Mouse (Mus musculus): Measurements from ENCODE around the gene Arnt2.

The Arnt2 gene

DNA sequence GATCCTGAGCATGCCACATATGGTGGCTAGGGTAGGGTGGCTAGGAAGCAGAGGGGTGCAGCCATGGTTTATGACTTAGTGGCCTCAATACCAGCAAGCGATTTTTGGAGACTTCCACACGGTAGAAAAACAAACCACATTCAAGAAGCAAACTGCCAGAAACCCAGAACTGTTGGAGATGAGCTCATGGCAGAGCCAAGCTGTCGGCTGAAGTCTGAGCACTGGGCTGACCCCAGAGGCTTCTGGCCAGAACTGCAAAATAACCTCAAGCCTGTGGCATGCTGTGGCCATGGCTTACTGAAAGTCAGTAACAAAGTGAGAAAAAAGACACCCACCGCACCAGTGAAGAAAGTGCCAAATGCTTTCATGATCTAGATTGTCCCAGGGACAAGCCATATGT, 110.4 kb downstream of the Arnt2 start:
- in situ Hi-C loops (cut with MboI, MseI) = loop anchor here in 1 of 2 experiments (25.0 kb wide), 1 partner anchor 1162 kb away; no protein-coding TSS in a partner anchor

DNA sequence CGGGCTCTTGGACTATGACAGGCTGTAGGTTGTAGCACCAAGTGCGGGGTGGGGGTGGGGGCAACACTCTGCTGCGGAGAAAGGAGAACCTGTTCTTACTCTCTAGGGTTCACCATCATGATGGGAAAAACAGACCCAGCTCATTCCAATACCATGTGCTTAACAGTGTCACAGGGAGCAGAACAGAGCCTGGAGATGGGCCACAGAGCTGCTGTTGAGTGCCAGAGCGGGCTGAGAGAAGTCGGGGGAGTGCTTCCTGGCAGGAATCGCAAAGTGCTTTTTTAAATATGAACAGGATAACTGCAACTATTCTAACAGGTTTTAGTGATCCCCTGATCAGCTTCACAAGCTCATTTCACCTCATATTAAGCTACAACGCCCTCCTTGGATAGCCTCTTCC, 116.9 kb downstream of the Arnt2 start:
- in situ Hi-C loops (cut with MboI, MseI) = loop anchor here in 1 of 2 experiments (25.0 kb wide), 1 partner anchor 1156 kb away; no protein-coding TSS in a partner anchor

DNA sequence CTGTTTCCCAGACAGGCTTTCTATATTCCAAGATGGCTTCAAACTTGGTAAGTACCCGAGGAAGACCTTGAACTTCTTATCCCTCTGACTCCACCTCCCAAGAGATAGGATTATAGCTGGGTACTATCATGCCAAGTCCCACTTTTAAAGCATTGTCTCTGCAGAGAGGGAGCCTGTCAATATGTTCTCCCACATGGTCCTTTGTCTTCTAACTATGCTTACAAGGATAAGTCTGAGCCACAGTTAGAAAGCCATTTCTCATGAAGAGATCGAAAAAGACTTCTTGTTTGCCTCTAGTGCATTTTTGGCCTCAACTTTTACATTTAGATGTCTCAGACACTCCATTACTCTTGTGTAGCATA, 122.8 kb downstream of the Arnt2 start:
- in situ Hi-C loops (cut with MboI, MseI) = loop anchor here in 1 of 2 experiments (25.0 kb wide), 1 partner anchor 1150 kb away; no protein-coding TSS in a partner anchor

DNA sequence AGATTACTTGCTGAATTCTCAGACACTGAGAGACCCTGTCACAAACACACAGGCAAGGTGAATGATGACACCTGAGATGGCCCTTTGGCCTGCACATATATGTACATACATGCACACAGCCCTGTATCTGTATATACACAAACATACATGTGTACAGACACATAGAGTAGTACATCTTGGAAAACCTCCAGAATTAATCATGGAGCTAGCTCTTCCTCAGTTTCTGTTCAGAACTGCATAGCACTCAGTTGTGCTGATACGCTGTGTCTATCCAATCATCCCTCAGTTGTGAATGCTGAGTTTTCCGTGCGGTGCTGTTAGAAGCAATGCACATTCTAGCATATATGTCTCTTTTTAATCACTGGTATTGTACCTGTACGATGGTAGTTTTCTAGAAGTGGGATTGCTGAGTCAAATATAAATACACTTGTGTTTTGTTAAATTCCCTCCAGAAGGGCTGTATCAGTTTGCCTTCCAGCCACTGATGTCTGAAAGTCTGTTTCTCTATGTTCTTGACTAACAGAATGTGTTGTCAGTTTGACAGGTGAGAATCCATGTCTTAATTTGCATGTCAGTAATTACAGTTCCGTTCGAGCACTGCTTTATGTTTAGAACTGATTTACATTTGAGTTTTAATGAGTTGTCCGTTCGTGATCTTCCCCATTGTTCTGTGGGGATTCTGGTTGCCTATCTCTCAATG, 123.3 kb downstream of the Arnt2 start:
- in situ Hi-C loops (cut with MboI, MseI) = loop anchor here in 1 of 2 experiments (25.0 kb wide), 1 partner anchor 1149 kb away; no protein-coding TSS in a partner anchor

DNA sequence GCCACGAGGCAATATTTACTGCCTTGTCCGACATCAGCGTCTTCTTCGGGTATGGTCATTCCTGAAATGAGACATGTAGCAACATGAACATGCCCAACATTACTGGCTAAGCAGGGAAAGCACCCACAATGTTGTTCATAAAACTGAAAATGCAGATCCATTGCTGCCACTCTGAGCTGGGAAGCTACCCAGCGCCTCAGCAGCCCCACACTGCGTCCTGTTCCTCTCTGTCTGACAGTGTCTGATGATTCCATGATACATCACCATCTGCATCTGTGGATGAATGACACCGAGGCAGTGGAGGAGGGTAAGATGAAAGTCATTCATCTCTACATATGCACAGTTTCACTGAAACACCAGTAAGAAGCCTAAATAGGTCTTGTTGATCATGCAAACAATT, 124.2 kb downstream of the Arnt2 start:
- in situ Hi-C loops (cut with MboI, MseI) = loop anchor here in 1 of 2 experiments (25.0 kb wide), 1 partner anchor 1148 kb away; no protein-coding TSS in a partner anchor

DNA sequence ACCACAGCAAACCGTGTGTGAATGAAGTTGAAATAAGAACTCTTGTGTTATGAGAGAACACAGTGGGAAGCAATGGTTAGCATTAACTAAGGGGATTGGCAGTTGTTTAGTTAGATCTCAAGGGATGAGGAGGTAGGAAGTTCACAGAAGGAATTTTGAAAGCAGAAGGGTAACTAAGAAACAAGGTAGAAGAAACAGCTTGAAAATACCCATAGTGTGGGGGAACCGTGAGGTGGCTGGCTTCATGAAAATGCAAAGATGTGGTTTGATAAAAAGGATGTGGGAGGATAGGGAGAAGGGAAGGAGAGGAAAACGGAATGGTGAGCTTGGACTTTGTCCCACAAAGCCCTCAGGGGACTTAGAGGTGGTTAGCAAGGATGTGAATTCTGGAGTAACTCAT, 125.0 kb downstream of the Arnt2 start:
- in situ Hi-C loops (cut with MboI, MseI) = loop anchor here in 1 of 2 experiments (25.0 kb wide), 1 partner anchor 1148 kb away; no protein-coding TSS in a partner anchor

DNA sequence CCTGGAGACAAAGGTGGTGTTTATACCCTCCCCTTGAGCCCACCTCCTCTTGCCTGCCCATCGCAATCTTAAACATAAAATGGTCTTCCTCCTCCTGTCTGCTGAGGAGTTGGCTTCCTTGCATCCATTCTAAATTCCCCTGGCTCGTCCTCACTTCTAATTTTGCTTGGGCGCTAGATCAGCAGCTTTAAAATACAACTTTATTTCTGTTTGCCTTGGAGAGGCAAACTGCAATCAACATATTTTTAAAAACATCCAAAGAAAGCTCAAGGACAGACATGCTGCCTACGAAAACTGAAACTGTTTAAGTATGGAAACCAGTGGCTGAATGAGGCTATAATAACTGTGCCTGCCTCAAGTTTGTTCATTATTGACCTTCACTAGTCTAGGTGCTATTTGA, 127.7 kb downstream of the Arnt2 start:
- in situ Hi-C loops (cut with MboI, MseI) = loop anchor here in 1 of 2 experiments (25.0 kb wide), 1 partner anchor 1145 kb away; no protein-coding TSS in a partner anchor

DNA sequence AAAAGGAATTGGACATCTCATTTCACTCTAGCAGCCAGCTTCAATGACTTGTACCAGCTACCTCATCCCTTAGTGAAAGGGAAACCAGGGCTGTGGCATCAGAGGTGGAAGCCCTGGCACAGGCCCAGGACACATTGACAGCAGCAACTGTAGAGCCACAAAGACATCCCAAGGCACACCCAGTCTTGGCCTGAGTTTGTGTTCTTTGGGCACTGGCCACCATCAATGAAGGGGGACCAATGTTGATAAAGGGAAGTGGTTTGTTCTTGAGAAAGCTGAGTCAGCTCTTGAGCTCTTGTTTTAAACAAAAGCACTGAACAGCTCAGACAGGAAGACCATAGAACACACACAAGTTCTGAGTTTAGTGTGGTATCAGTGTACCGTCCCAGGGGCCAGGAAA, 130.7 kb downstream of the Arnt2 start:
- in situ Hi-C loops (cut with MboI, MseI) = loop anchor here in 1 of 2 experiments (5.0 to 25.0 kb wide), 3 partner anchors 192 to 1142 kb away; partner anchors contain the start of gene Cemip

DNA sequence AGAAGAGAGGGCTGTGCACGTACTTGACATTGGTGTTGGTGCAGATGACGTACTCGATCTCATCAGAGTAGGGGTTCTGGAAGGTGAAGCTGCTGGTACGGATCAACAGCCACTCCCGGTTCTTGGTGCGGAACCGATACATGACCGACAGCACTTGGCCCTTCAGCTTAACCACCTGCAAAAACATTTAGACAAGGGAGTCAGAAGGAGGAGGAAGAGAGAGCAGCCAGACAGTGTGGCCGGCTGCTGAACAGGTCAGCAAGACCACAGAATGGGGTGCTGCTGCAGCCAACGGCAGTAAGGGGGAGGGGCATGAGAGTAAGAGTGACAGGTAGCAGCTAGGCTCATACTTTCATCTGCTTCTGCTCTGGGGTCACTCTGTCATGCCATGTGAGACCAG, 134.7 kb downstream of the Arnt2 start:
- in situ Hi-C loops (cut with MboI, MseI) = loop anchor here in 1 of 2 experiments (5.0 to 25.0 kb wide), 3 partner anchors 188 to 1138 kb away; partner anchors contain the start of gene Cemip

DNA sequence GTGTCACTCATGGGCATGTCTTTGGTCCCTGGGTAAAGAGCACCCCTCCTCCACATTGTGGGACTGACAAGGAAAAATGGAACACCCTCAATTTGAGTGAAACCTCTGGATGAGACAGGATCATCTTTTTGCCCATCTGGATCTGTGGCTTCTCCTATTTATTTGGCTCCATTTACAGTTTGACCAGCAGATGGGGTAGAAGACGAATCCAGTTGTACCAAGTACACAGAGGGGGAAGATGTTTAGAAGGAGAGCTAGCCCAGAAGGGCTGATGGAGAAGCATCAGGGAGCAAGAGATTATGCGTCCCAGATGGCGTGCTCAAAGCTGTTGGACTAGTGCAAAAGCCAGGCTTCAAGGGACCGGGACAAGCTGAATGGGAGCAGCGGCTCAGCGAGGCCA, 136.0 kb downstream of the Arnt2 start:
- in situ Hi-C loops (cut with MboI, MseI) = loop anchor here in 1 of 2 experiments (5.0 kb wide), 2 partner anchors 187 to 362 kb away; partner anchors contain the start of gene Cemip

DNA sequence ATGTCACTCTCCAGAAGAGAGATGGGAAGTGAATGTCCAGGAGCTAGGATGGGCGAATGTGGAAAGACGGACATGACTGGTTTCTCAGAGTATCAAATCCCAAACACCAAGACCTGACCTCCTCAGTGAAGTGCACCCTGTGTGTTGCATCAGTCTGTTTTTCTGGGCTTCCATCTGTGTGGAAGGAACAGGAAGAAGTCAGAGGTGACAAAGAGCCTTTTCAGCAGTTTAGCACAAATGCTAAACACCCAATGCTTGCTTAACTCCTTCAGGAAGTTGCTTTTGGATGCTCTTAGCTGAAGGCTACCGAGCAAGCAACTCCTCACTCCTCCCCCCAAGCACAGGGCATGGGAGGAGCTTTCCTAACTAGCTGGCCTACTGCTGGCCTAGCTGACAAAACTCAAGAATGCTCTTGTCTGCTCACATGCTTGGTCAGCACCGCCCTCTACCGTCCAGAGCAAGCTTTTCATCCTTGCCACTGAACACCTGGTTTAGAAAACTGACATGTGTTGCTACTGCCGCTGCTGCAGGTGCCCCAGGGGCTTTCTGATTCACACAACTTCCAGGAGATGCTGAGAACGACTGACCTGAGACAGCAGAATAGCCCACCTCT, 137.7 kb downstream of the Arnt2 start:
- in situ Hi-C loops (cut with MboI, MseI) = loop anchor here in 1 of 2 experiments (5.0 kb wide), 2 partner anchors 185 to 360 kb away; partner anchors contain the start of gene Cemip

DNA sequence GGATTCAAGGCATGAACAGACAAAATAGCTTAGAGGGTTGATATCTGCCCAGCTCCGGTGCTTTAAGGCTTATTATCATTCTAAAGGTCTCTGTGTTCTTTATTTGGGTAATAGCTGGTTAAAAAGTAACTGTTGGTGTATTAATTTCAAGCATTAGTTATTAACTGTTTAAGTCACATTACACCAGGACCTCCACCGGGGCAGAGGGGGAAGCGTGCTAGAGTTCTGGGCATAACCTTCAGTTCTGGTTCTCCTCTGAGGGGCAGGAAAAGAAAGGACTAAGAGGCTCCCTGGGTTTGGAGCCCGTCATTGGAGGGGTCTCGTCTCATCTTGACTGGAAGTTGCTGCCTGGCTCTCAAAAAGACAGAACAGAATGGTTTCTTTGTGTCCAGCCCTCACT, 138.5 kb downstream of the Arnt2 start:
- in situ Hi-C loops (cut with MboI, MseI) = loop anchor here in 1 of 2 experiments (5.0 kb wide), 2 partner anchors 184 to 359 kb away; partner anchors contain the start of gene Cemip

DNA sequence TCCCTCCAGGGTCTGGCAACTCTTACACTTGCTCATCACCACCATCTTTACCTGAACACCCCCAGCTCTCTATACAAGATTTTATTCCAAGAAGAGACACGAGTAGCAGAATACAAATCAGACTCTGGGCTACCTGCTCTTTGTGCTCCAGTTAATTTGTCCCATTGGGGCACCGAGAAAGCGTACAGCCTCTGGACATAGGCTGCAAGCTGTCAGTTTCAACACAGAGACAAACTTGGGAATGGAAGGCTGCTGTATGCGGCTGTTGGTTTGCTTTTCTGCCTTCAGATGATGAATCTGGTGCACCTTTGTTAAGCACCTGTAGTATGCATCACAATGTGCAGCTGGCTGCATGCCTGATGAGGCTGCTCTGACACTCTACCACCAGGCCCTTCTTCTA, 146.5 kb downstream of the Arnt2 start:
- in situ Hi-C loops (cut with MboI, MseI) = no loop called here

DNA sequence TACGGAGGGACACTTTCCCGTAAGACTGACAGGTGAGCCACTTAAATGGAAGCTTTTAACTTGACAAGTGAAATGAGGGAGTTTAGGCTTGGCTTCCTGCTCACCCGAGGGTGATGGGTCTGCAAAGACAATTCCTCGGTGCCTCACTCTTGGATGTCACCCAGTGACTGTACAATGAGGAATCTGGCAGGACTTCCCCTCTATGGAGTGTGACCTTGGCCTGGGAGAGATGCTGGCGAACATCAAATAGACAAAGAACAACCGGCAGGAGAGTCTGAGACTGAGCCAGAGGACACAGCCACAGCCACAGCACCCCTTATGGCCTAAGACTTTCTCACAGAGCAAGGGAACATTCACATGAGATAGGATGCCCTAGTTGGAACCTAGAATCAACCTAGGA, 148.6 kb downstream of the Arnt2 start:
- in situ Hi-C loops (cut with MboI, MseI) = no loop called here

DNA sequence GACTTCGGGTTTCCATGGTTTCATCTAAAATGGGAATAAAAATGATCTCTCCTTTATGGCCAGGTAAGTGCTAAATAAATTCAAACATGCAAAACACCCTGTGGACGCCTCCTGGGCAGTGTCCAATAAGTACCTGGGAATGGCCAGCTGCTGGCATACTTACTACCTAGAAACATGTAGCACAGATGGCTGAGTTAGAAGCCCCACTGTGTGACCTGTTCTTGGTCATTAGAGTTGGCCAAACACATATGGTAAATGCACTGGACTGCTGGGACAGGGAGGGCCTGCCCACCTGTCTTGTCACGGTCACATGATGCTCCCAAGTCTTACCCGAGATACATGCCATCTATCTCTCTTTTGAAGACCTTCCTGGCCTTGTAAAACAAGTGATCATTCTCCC, 149.6 kb downstream of the Arnt2 start:
- in situ Hi-C loops (cut with MboI, MseI) = no loop called here

DNA sequence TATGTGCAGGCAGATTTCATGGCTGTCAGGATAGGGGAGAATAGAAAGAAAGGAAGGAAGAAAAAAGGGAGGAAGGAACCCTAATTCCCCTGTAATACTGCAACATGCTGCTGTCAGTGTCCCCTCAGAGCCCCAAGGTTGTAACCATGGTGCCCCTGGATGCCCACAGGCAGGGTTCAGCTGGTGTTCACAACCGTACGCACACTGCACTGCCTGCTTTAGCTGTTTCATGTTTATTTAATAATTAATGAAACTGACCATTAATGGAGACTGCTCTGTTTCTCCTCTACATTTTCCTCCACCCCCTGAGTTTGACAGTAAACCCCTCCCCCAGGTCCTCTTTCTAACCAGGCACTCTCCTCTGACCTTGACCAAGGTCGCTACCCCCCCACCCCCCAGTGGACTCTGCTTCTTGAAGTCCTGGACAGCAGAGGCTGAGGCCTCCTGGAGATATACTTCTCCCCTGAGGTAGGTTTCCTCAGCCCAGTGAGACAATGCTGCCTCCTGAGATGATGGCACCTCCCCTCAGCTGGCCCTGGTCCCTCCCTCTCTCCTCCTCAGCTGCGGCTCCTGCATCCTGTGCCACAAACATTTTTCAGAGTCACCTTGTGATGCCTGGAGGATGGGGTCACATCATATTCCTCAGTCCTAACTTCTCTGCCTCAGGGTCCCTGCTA, 150.5 kb downstream of the Arnt2 start:
- in situ Hi-C loops (cut with MboI, MseI) = no loop called here

DNA sequence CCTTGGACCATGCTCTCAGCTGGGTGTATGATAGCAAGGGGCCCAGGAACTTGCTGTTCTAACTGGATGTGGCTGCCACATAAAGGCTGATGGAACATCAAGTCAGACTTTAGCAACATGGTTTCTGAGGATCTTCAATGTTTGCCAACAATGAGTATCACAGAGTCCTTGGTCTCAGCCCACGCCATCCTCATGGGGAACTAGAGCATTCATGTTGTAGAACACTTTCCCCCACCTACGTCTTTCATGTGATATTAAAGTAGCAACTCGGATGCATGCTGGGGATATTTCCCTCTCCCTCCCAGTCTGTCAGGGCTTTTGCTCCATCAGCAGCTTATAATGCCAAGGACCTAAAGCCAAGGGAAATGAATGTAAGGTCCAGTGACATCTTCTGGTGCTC, 153.3 kb downstream of the Arnt2 start:
- in situ Hi-C loops (cut with MboI, MseI) = no loop called here

DNA sequence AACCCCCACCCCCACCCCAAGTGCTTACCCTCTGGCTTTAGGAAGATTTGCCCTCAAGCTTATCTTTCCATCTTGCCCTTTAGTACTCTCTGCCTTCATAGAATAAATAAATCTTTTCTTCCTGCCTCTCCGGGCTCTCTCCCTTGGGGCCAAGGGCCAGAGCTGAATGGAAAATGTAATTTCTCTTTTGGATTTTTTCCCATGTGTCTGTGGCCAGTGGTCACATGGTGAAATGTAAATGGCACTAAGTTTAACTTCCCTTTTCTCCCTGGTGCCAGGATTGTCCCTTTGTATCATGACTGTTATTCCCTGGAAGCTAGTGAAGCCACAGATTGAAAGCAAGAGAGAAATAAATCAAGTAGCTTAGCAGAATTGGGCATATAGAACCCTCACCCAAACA, 153.7 kb downstream of the Arnt2 start:
- in situ Hi-C loops (cut with MboI, MseI) = no loop called here

DNA sequence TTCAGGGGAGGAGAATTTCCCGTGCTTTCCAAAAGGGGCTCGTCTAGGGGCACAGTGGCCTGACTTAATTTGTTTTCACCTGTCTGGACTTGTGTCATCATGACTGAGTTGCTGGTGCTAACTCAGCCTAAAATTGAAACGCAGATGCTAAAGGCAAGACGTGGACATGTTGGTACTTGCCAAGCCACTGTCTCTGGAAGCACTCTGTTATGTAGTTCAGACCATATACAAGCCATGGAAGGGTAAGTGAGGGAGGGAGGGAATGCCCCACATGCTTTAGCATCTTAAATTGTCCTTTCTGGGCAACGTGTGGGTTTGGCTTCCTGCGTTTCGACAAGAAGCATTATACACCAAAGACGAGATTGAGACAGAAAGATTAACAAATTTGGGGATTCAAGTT, 155.1 kb downstream of the Arnt2 start:
- in situ Hi-C loops (cut with MboI, MseI) = no loop called here

DNA sequence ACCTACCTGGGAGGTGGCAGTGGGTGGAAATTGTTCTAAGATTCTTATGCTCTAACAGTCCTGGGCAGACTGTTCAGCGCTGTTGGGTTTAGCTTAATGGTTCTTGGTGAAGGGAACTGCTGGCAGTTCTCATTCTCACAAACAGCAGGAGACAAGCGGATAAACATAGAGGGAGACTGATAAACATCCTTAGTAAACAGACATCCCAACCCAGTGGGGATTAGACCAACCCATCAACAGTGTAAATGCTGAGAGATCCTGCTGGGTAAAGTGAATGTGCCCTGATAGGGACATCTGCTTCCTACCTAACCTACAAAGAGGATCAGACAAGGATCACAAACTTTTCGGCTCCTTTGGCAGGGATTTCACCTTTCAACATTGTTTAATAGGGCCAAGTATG, 155.7 kb downstream of the Arnt2 start:
- in situ Hi-C loops (cut with MboI, MseI) = no loop called here

DNA sequence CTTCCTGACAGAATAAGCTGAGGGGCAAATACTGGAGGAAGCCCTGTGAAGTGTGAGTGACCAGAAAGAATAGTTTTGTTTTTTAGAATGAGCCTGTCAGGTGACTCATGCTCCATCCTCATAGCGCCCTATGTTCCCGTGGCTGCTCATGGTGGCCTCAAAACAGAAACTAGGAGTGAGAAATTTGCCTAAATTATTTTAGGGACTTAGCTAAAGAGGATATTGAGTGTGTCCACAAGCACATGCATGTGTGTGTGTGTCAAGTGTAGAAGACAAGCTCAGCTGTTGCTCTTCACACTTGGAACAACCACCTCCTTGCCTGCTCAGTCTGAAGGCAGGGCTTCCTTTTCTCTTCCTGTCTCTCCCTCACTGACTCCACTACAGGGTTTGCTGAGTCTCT, 158.3 kb downstream of the Arnt2 start:
- in situ Hi-C loops (cut with MboI, MseI) = no loop called here

DNA sequence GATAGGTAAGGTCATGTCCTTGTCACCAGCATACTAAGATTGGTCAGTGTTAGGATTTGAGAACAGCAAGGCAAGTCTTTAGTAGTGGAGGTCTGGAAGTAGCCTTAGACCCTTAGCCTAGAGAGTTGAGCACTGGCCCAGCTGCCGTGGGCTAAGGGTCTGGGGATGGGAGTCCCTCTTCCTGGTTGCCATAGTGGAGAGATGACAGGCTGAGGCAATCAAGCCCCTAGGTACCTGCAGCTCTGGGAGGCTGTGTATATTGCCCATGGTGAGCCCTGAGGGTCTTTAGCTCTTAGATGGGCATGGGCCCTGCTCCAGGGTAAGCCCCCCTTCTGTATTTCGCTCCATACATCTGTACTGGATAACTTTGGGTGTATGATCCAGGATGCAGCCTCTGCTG, 159.2 kb downstream of the Arnt2 start:
- in situ Hi-C loops (cut with MboI, MseI) = no loop called here
